Mouse (Mus musculus) inflammation-experienced regulatory T-cells, adult 6 months (primary cell): ENCODE results near the gene Dnah2. TPM values are rescaled to one million over a fixed set of nuclear protein-coding genes. Genes with fewer than 3 reads are reported as not detected.
A peak's percentile ranks its signal among the peaks of the same experiment; 100 is the strongest.

Experiments used
- ATAC-seq: one replicate; pipeline ENCODE4 v1.8.0; 2017
- polyA plus RNA-seq, 3 experiments: library from polyadenylated mRNA; unstranded; fragments of 100-300 nt; shearing (Covaris generic); gene quantifications; one replicate each; pipeline ENCODE4 v1.2.1; 2017

Gene Dnah2
- polyA plus RNA-seq, result under 1 TPM in 1 of 3 experiments, not detected in 2; 0.21 TPM

- no peak for ATAC-seq
These were observed at the start of gene Dnah2 for GRCm38 (mm10) chr11:69549060-69549656. Gene Dnah2, minus strand, starts transcription at chr11:69549110.

GRCm38 (mm10) chr11:69594853-69595252 lies 45.9 kb upstream of the Dnah2 start:
- ATAC-seq, result no peak

- no peak for ATAC-seq
These were observed 43.9 kb upstream of the Dnah2 start for GRCm38 (mm10) chr11:69592799-69593198.

- no peak for ATAC-seq
These were observed 43.2 kb upstream of the Dnah2 start for GRCm38 (mm10) chr11:69591899-69592637.

GRCm38 (mm10) chr11:69591424-69591823 lies 42.5 kb upstream of the Dnah2 start:
- no peak for ATAC-seq

GRCm38 (mm10) chr11:69590622-69591021 lies 41.7 kb upstream of the Dnah2 start:
- no peak for ATAC-seq

- ATAC-seq, result no peak
These were observed 40.4 kb upstream of the Dnah2 start for GRCm38 (mm10) chr11:69589207-69589834.

GRCm38 (mm10) chr11:69585718-69586325 lies 36.9 kb upstream of the Dnah2 start:
- no peak for ATAC-seq

- no peak for ATAC-seq
These were observed 36.0 kb upstream of the Dnah2 start for GRCm38 (mm10) chr11:69584937-69585336.

GRCm38 (mm10) chr11:69584008-69584407 lies 35.1 kb upstream of the Dnah2 start:
- ATAC-seq, result no peak

- ATAC-seq, result no peak
These were observed 33.4 kb upstream of the Dnah2 start for GRCm38 (mm10) chr11:69582230-69582805.

GRCm38 (mm10) chr11:69581814-69582213 lies 32.9 kb upstream of the Dnah2 start:
- no peak for ATAC-seq

- peak; percentile 64 for ATAC-seq
These were observed 32.3 kb upstream of the Dnah2 start for GRCm38 (mm10) chr11:69581147-69581688.

GRCm38 (mm10) chr11:69580572-69581146 lies 31.7 kb upstream of the Dnah2 start:
- no peak for ATAC-seq

GRCm38 (mm10) chr11:69580091-69580514 lies 31.2 kb upstream of the Dnah2 start, which contains the start of the genes Wrap53 and Trp53:
Gene Wrap53, minus strand, starts transcription at chr11:69580255.
Gene Trp53, plus strand, starts transcription at chr11:69580359.
- peak; percentile 63 for ATAC-seq

GRCm38 (mm10) chr11:69579128-69580017 lies 30.5 kb upstream of the Dnah2 start:
- peak; percentile 59 for ATAC-seq

GRCm38 (mm10) chr11:69578301-69578700 lies 29.4 kb upstream of the Dnah2 start:
- no peak for ATAC-seq

GRCm38 (mm10) chr11:69576307-69576706 lies 27.4 kb upstream of the Dnah2 start:
- ATAC-seq, result no peak

GRCm38 (mm10) chr11:69575220-69575619 lies 26.3 kb upstream of the Dnah2 start:
- no peak for ATAC-seq

GRCm38 (mm10) chr11:69565131-69565530 lies 16.2 kb upstream of the Dnah2 start:
- no peak for ATAC-seq

- ATAC-seq, result no peak
These were observed 15.5 kb upstream of the Dnah2 start for GRCm38 (mm10) chr11:69564391-69564790.
